Mouse (Mus musculus) G1E (cell line): Measurements from ENCODE around the gene Kcnh6. TPM values are rescaled to one million over a fixed set of nuclear protein-coding genes. Genes with fewer than 3 reads are reported as not detected.

Source experiments
- ATAC-seq: 2 replicates; pipeline ENCODE4 v1.8.0; 2016; ENCODE audit warnings: mild to moderate bottlenecking; ENCODE audit not compliant: insufficient number of reproducible peaks, poor library complexity, low FRiP score, severe bottlenecking; ENCODE audit errors: extremely low read depth
- DNase-seq: peaks from one replicate; pipeline ENCODE4 v3.0.0; 2012; ENCODE audit warnings: low spot score
- H3K27me3 ChIP-seq: 2 replicates; pipeline ENCODE4 v1.6.1; 2012; ENCODE audit warnings: mild to moderate bottlenecking, low read length, inconsistent platforms; ENCODE audit not compliant: insufficient read depth
- H3K36me3 ChIP-seq: replicated peaks from 2 replicates; pipeline ENCODE3; 2012; ENCODE audit warnings: mild to moderate bottlenecking, inconsistent platforms
- H3K4me1 ChIP-seq: 2 replicates; pipeline ENCODE4 v1.6.1; 2012; ENCODE audit warnings: low read depth, low read length, inconsistent platforms, mixed read lengths; ENCODE audit not compliant: insufficient read depth
- H3K4me3 ChIP-seq: 2 replicates; pipeline ENCODE4 v1.5.1; 2012; ENCODE audit warnings: low read depth, mild to moderate bottlenecking, inconsistent platforms, low read length, moderate library complexity, mixed read lengths
- H3K9me3 ChIP-seq: replicated peaks from 2 replicates; pipeline ENCODE4 v1.6.1; 2012; ENCODE audit warnings: inconsistent platforms
- CTCF ChIP-seq: IDR thresholded peaks from 2 replicates; pipeline ENCODE4 v1.5.1; 2012; ENCODE audit warnings: low read depth, low read length, inconsistent platforms, mixed read lengths
- GATA1 ChIP-seq: IDR thresholded peaks from 2 replicates; pipeline ENCODE4 v1.6.1; 2012; ENCODE audit warnings: borderline replicate concordance, low read length, inconsistent platforms, mixed read lengths
- GATA2 ChIP-seq: IDR thresholded peaks from 2 replicates; pipeline ENCODE4 v1.6.1; 2012; ENCODE audit warnings: low read depth, low read length, inconsistent platforms, borderline replicate concordance
- POLR2AphosphoS5 ChIP-seq: IDR thresholded peaks from 2 replicates; pipeline ENCODE4 v1.6.1; 2012; ENCODE audit warnings: low read depth, low read length, inconsistent platforms; ENCODE audit not compliant: insufficient replicate concordance
- TAL1 ChIP-seq: conservative IDR thresholded peaks from 2 replicates; pipeline ENCODE4 v1.6.1; 2012; ENCODE audit warnings: low read depth, low read length, inconsistent platforms, mixed read lengths
- polyA plus RNA-seq: library from polyadenylated mRNA; stranded (reverse); fragments of >175 nt; gene quantifications from 2 replicates; pipeline ENCODE4 v1.2.3, GENCODE M21; 2012
- total RNA-seq, 2 experiments: library from RNA; stranded (forward) in 1 of 2; stranded (reverse) in 1 of 2; fragments of 200-1000 nt in 1 of 2; fragments of >200 nt in 1 of 2; fragmentation: Nextera tagmentation in 1 of 2; gene quantifications; 2 replicates each; pipeline ENCODE4 v1.2.3; 2014 to 2017

Gene Kcnh6
- total RNA-seq (2014; fragmentation: Nextera tagmentation) (not detected in 2 replicates), total RNA-seq (2017) (not detected in 2 replicates), polyA plus RNA-seq (not detected in 2 replicates)

- no peak for ATAC-seq
- no peak for TF ChIP-seq GATA1
- TF ChIP-seq POLR2AphosphoS5, result no peak
- TF ChIP-seq TAL1, result no peak
- TF ChIP-seq GATA2, result no peak
- no peak for TF ChIP-seq CTCF
- H3K4me1 ChIP-seq, result peaks cover 4% of the 10 kb centered on the region
- H3K9me3 ChIP-seq, result no peaks in the 10 kb centered on the region
- DNase-seq, result peak; percentile 87
- no peaks in the 10 kb centered on the region for H3K36me3 ChIP-seq
- H3K4me3 ChIP-seq, result peak within 1 kb of the TSS; percentile 60; the same call in 1 of the 2 replicates
- peaks cover 58% of the 10 kb centered on the region for H3K27me3 ChIP-seq
Observed at GRCm38 (mm10) chr11:106007821-106008220, at the start of gene Kcnh6. Gene Kcnh6, plus strand, starts transcription at chr11:106008124.

- ATAC-seq (no peak), DNase-seq (no peak)
- no peaks in the 10 kb centered on the region for H3K9me3 ChIP-seq
- H3K36me3 ChIP-seq, result no peaks in the 10 kb centered on the region
- no peak overlapping the region for H3K4me3 ChIP-seq
- peaks cover 4% of the 10 kb centered on the region for H3K27me3 ChIP-seq
- H3K4me1 ChIP-seq, result no peaks in the 10 kb centered on the region
- TF ChIP-seq POLR2AphosphoS5 (no peak), TAL1 (no peak), GATA1 (no peak), CTCF (no peak), GATA2 (no peak)
Observed at GRCm38 (mm10) chr11:105958566-105958965, 49.4 kb upstream of the Kcnh6 start.

- H3K9me3 ChIP-seq, result no peaks in the 10 kb centered on the region
- no peak overlapping the region for H3K4me3 ChIP-seq
- ATAC-seq, result no peak
- no peak for DNase-seq
- H3K36me3 ChIP-seq, result no peaks in the 10 kb centered on the region
- peaks cover 4% of the 10 kb centered on the region for H3K27me3 ChIP-seq
- TF ChIP-seq POLR2AphosphoS5, result no peak
- TF ChIP-seq GATA2, result no peak
- TF ChIP-seq GATA1, result no peak
- TF ChIP-seq CTCF, result no peak
- TF ChIP-seq TAL1, result no peak
- no peaks in the 10 kb centered on the region for H3K4me1 ChIP-seq
Observed at GRCm38 (mm10) chr11:105959355-105959754, 48.6 kb upstream of the Kcnh6 start.

GRCm38 (mm10) chr11:105964691-105965090, 43.2 kb upstream of the Kcnh6 start:
- no peak for ATAC-seq
- no peak for TF ChIP-seq GATA2
- TF ChIP-seq TAL1, result no peak
- no peak for TF ChIP-seq CTCF
- Histone ChIP-seq H3K4me1 (no peaks in the 10 kb centered on the region), H3K36me3 (no peaks in the 10 kb centered on the region), H3K9me3 (no peaks in the 10 kb centered on the region), H3K27me3 (peaks cover 4% of the 10 kb centered on the region; the same call in 1 of the 2 replicates), H3K4me3 (no peak overlapping the region)
- DNase-seq, result no peak

GRCm38 (mm10) chr11:105966288-105966687, 41.6 kb upstream of the Kcnh6 start:
- DNase-seq (no peak), ATAC-seq (no peak)
- TF ChIP-seq GATA1 (no peak), GATA2 (no peak), CTCF (no peak), POLR2AphosphoS5 (no peak), TAL1 (no peak)
- Histone ChIP-seq H3K36me3 (no peaks in the 10 kb centered on the region), H3K4me1 (no peaks in the 10 kb centered on the region), H3K4me3 (no peak overlapping the region), H3K9me3 (no peaks in the 10 kb centered on the region), H3K27me3 (peaks cover 4% of the 10 kb centered on the region; the same call in 1 of the 2 replicates)

GRCm38 (mm10) chr11:105967741-105968574, 40.0 kb upstream of the Kcnh6 start, which contains the start of gene Ace:
Gene Ace, plus strand, starts transcription at chr11:105967945.
- ATAC-seq (no peak), DNase-seq (no peak)
- no peak within 1 kb of the TSS for H3K4me3 ChIP-seq
- H3K36me3 ChIP-seq, result no peaks in the 10 kb centered on the region
- no peaks in the 10 kb centered on the region for H3K4me1 ChIP-seq
- no peak for TF ChIP-seq CTCF
- no peak for TF ChIP-seq GATA1
- TF ChIP-seq TAL1, result no peak
- no peak for TF ChIP-seq POLR2AphosphoS5
- TF ChIP-seq GATA2, result no peak
- no peaks in the 10 kb centered on the region for H3K9me3 ChIP-seq
- peaks cover 4% of the 10 kb centered on the region; the same call in 1 of the 2 replicates for H3K27me3 ChIP-seq
